Mouse (Mus musculus) right cerebral cortex, postnatal 14 days (tissue): ENCODE data around the gene Kmt2b.

Experiments used
- DNase-seq: peaks from one replicate; pipeline ENCODE4 v3.0.0; 2022

The Kmt2b gene

DNA sequence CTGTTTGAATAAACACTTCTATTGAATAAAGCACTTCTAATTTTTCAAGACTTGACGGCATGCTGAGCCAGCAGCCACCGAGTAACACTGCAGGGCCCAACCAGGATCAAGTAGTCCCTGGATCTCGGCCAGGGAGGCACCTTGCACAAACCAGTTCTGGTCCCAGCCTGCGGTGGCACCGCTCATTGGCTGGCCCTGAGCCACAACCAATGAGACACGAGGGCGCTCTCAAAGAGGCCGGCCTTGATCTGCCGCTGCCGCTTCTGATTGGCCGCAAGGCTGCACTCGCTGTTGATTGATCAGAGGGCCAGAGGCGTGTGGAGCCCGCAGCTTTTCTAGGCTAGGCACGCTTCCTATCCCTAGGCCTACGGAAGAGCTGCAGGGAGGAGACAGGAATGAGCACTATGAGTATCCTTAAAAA is 11.4 kb upstream of the Kmt2b start:
- peak; percentile 92 for DNase-seq

DNA sequence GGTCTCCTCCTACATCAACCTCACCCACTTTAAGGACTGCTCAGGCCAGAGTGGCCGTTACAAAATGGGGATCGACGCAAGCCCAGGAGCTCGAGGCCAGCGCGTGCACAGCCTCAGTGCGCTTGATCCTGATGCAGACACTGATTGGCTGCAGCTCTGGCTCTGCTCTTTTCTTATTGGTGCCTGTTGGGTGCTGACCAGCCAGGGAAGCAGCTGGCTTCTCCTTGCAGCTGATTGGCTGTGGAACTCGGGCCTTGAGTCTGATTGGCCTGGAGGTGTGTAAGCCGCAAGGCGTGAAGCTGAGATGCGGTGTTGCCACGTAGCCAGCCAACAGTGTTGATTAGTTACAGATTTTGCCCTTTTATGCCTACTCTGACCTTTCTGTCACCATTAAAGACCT is 10.3 kb upstream of the Kmt2b start, which contains the start of gene Zbtb32:
Zbtb32 (minus strand) TSS at position 124 of the 400 bp plus-strand sequence.
- DNase-seq: no peak

DNA sequence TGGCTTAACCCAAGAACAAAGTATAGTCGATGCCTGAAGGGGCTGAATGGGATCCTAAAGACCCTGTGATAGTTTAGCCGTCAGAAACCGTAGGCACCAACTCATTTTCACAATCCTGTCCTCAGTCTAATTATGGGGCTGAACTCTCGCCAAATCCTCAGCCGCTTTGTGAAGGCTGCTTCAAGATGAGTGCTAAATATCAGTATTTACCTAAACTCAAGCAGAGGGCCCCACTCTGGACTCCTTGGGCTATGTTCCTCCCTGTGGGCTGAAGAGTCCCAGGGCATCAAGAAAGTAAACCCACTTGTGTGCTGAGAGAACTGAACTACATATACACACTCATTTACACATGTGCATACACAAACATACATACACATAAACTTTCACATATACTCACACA is 8.3 kb upstream of the Kmt2b start:
- no peak for DNase-seq

DNA sequence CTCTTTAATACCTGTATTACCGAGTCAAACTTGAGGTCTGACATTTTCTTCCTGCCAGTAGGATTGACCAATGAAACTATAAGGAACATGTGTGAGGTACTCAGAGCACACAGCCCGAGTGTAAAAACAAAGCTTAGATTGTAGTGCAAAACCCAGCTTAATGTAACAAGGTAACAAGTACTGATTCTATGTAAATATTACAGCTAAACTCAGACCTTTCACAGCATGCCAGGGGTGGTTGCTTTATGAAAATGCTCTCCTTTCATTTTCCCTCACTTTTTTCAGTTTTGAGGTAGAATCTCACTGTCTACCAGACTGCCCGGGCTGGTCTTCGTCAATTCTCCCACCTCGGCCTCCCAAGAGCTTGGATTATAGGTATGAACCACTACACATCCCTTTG is 7.6 kb upstream of the Kmt2b start:
- DNase-seq: no peak

DNA sequence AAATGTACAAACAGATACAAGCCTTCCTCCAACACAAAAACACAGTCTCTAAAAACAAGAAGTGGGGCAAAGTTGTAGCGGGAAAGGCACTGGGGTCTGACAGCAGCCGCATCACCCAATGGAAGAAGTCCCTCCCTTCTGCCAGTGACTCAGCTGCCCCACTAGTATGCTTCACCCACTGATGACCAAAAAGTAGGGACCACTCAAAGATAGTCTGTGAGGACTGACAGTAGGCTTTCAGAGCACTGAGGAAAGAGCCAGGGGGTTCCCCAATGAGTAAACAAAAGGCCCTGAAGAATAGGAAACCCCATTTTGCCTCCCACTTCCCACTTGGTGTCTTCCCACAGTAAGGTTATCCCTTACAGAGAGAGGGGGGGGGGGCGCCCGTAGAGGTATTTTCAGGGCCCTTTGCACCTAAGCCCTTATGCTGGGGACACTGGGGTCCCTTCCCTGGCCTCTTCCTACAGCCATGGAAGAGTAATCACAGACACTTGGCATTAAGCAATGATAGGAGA is 6.0 kb upstream of the Kmt2b start:
- no peak for DNase-seq

DNA sequence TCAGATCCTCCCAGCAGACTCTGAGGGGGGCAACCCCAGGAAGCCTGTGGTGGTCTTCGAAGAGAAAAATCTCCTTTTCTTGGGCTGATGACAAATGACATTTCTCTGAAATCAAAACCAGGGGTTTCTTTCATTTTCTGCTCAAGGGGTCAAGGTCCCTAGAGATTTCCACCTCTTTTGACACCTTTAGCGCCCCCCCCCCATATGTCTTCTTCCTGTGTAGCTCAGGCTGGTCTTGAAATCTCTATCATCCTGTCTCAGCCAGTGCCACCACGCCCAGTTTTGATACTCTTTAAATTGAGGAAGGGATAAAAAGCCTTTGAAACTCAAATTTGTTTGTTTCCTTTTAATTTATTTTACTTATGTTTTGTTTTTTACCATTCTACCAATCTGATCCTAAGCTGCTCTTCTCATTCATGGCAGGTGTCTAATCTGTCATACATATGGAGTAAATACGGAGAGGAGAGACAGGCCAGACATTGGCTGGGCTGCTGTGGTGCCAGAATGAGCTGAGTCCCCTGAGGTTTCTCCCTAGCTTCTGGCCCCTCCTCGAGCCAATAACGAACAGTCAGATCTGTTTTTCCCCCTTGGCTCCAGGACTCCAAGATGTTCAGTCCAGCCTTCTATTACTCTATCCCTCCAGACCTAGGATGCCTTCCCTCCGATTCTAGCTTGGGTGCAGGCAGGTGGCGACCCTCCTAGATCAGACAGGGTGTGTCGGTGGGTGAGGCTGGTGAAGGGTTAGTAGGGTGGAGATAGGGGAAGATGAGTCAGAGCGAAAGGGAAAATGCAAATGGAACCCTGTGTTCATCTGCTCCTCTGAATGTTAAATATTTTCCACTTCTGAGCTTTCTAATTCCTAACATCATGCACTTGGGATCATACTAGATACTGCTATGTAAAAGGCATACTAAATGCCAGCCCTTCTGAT is 5.3 kb upstream of the Kmt2b start:
- DNase-seq: no peak

DNA sequence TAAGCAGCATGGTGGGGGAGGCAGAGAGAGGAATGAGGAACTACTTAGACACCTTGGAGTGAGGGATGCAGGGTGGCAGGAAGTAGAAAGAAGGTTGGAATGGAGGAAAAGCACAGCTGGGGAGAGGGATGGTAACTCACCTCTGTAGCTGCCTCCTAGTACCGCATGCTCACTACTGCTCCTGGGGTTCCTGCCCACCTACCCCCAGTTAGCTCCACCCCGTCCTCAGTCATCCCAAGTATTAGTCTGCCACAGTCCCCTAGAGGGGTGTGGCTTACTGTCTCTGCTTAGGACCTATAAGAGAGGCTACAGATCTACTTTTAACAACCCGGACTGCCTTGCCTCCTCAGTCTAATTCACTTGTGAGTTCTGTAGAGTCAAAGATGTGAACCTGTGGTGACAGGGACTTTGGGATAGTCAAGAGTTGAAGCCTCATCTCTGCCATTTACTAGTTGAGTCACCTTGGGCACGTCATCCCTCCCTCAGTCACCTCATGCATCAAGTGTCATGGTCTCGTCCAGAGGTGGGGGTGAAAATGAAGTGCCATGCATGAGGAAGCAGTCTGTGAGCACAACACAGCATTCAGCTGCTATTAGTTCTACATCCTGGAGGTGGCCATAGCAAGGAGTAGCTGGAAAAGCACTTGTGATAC is 4.4 kb upstream of the Kmt2b start:
- no peak for DNase-seq

DNA sequence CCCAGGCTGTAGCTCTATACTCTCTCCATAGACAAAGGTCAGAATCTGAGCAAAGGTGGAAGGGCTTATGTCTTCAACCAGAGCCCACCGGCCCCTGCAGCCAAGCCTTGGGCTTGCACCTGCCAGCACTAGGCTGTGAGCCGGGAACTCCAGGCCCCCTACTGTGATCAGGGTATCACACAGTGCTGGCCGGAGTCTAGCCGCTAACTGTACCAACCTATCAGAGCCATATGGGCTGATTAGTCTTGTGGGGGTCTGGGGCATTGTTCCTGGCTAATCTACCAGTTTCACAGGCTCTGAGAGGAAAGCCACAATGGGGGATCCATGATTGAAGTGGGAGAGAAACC is 3.1 kb upstream of the Kmt2b start:
- no peak for DNase-seq

DNA sequence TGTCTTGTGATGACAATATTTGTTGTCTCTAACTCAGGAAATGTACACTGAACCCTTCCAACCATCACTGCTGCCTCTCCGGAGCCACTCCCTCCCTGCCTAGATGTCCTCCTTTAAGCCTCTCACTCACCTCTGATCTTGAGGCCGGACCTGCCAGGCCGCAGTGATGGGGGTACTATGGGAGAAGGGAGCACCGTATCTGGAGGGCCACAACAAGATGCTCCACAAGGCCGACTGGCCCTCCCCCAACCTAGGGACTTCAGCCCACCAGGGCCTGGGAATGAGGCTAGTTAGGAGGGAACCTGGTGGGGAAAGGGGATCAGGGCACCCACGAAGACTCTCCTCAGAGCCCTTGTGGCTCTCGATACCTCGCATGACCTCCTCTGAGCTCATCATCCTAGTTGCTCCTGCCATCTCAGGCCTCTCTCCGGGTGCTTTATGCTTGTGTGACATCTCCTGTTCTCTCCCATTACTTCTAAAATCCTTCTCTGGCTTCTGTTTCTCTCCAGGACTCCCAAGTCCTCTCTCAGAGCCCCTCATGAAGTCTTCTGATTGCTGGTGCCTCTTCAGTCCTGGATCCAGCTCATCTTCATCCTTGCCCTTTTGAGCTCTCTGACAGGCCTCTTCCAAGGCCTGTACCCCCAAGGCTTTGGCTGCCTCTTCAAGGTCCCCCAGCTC is 2.5 kb upstream of the Kmt2b start:
- DNase-seq: no peak

DNA sequence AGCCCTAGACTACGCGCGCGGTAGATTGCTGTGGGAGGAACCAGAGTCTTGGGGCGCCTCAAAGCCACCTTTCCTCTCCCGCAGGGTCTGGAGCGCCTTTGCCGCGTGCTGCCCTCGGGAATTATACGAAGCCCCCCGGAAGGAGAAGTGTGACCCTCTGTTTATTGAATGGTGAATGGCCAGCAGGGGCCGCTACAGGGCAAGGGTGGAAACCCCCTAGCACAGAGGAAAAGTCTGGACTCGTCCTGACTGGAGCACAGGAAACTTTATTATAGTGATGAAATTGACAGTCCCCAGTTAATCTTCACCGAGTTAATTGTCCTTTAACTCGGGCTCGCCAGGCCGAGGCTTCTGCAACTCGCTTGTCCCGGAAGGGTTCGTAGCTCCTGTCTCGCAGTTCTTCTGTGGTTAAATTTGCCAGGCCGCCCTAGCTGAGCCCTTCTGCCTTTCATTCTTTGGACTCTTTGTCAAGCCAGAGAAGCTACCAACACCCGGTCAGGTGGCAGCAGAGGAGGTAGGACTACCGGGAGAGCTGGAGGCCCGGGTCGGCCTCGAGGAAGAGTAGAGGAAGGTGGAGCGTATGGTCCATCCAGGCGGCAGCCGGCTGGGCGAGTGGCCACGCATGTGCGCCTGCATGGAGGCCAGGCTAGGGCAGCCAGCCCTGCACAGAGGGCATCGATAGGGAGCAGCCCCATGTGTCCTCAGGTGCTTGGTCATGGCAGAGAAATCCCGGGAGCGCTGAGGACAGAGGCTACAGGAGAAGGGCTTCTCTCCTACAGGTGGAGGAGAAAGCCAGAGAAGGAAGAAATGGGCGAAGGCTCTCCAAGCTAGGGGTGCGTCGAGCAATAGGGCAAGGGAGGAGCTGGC is 1.1 kb upstream of the Kmt2b start:
- DNase-seq: peak; percentile 89

DNA sequence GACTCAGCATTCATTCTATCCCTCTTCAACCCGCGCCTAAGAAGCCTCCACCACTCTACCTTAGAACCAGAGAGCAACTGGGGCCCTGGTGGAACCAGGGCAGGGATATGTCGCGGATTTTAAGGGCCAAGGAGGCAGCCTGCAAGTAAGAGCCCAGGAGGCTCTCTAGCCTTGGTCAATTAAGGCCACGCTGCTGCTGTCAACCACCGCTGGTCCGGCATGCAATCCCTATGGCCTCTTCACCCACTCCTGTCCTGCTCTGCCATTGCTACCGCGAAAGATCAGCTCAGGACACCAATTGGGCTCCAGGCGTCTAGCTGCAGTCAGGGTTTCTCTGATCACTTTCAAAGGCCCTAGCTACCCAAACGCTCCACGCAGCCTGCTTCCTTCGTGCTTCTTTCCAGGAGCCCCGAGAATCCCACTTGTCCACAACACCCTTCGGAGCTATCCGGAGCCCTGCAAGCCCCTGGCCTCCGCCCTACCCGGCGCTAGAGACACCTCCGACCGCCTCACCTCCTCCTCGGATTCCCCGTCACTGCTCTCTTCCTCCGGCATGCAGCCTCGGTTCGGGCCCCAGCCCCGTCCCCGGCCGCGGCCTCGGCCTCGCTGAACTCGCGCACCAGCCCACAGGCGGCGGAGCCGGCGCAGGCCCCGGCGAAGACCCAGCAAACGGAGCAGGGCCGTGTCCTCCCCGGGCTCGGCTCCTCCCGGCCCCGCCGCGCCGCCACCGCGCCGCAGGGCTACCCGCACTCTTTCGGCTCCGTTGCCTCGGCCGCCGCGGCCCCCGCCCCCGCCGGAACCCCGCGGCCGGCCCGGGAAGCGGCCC is 471 bp downstream of the Kmt2b start:
- DNase-seq: peak; percentile 53

DNA sequence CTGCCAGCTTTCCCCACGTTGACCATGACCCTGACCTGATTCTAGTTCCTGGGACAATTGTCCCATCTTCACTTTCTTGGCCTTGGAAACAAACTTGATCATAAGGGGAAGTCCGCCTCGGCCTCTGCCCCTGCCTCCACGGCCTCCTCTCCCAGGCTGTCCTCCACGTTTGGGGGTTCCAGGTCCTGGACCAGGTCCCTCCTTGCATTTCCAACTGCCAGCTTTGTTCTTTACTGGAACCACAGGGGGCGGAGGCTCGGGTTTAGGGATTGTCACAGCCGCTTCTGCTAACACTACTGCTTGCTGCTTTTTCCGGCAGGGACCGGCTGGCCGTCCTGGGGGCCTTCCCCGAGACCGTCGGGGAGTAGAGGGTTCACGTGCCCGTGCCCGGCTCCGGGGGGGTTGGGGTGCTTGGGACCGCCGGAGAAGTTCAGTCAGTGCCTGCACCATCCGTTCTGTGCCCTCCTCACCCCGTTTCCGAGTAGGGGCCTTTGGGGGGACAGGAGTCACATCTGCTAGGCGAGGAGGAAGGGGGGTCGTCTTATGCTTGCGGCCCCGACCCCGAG is 2.0 kb downstream of the Kmt2b start:
- DNase-seq: no peak

DNA sequence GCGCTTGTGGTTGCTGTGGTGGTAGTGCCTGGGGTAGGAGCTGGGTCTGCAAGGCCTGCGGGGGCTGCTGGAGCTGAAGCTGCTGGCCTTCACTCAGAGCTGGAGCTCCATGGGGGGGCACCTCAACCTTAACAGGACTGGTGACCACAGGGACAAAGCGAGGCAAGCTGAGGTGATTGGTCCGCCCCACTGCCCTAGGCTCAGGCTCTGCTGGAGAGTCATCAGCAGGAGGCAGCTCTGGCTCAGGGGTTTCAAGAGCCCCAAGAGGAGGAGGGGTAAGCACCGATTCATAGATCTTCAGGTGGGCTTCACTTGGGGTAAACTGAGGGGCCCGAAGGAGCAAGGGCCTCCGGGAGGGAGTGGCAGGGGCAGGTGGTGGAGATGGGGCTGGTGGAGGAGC is 3.4 kb downstream of the Kmt2b start:
- no peak for DNase-seq

DNA sequence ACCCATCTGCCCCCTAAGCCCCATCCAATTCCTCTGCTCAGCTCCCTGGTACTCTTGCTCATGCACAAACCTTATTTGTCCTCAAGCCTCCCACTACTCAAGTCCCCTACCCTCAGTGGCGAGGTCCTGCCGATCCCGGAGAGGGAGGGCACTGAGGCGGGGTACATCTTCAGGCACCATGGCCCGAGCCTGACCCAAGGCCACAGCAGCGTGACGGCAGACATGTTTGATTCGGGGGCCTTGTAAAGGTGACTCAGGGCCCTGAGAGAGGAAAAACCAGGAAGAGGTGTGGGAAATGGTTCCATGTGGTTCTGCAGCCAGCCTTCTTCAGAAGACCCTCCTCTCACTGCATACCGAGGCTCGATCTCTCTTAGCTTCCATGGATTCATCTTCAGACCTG is 4.2 kb downstream of the Kmt2b start:
- no peak for DNase-seq

DNA sequence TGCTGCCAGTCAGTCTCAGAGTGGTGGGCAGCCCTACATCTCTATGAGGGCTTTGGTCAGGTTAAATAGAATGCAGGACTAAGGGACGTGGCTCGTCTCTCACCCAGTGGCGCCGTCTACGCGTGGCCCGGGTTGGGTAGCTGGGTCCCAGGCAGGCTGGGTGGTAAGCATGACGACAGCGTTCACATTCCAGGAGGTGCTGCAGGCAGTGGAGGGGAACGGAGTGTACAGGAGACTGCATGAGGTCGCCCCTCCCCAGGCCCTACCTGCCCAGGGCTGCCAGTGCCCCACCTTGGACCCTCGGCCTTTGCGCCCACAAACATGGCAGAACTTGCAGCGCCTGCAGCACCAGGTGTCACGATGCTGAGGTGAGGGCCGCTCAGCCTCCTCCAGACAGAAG is 7.0 kb downstream of the Kmt2b start:
- DNase-seq: no peak

DNA sequence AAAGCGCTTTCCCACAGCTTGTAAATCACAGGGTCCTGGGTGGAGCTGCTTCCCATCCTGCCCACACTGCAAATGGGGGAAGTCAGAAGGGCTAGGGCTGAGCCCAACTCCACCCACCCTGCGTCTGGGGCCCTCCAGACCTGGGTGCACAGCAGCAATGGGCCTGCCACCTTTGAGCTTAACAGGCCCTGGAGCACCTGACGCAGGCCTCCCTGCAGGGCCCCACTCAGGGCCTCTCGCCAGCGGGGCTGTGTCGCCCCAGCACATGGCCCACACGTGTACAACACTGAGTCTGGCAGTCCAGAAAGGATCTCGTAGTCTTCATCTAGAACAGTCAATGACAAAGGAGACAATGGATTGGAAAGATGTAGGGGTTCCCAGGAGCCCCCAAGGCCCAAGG is 8.6 kb downstream of the Kmt2b start:
- DNase-seq: no peak

DNA sequence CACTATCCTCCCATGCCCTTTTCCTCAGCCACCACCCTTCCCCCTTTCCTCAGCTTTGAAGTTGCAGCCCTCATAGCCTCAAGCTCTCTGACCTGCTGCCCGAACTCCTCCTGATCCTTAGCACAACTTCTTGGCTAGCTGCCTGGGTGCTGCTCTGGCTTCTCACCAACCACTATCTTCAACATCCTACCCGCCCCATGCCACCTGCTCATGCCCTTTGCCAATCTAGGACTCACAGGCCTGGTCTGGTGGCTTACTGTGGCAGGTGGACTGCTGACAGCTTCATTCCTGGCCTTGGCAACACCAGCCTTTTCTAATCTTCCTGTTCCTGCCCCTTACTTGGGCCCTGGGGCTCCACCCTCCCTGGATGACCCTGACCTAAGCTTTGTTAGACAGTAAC is 15.6 kb downstream of the Kmt2b start:
- no peak for DNase-seq

DNA sequence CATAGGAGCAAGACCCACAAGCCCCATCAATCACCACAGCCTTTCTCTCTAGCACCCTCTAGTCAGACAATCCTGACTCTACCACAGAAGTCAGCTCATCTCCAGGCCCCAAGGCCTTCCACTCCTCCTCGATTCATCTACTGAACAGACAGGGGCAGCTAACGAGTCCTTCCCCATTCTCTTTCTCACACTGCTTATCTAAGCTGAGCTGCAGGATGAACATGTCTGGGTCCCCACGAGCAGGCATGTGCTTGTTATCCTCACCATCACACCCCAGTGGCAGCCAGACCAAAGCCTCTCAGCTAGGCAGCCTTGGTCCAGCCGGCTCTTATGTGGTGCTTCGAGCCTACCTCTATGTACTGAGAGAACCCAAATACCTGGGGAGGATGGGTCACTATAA is 16.1 kb downstream of the Kmt2b start:
- DNase-seq: no peak

DNA sequence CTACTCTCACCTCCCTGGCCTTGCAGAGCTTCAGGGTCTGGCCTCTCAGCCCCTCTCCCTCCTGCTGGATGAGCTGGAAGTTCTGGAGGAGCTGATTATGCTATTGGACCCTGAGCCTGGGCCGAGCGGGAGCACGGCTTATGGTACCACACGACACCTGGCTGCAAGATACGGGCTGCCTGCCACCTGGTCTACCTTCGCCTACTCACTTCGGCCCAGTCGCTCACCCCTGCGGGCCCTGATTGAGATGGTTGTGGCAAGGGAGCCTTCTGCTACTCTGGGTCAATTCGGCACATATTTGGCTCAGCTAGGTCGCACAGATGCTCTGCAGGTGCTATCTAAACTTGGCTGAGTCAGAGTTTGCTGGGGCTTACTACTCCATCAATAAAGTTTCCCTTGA is 21.0 kb downstream of the Kmt2b start:
- DNase-seq: no peak

DNA sequence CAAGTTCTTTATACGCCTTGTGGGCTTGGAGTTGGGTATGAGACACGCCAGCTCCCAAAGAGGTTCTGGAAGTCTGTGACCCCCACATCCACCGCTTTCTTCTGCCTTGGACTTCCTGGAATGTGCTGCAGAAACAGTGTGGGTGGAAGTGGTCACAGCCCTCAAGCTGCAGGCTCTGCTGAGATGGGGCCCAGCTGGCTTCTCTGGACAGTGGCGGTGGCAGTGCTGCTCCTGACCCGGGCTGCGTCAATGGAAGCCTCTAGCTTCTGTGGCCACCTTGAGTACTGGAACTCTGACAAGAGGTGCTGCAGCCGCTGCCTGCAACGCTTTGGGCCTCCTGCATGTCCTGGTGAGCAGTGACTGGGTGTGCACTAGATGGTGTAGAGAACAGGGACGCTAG is 22.5 kb downstream of the Kmt2b start:
- DNase-seq: no peak

DNA sequence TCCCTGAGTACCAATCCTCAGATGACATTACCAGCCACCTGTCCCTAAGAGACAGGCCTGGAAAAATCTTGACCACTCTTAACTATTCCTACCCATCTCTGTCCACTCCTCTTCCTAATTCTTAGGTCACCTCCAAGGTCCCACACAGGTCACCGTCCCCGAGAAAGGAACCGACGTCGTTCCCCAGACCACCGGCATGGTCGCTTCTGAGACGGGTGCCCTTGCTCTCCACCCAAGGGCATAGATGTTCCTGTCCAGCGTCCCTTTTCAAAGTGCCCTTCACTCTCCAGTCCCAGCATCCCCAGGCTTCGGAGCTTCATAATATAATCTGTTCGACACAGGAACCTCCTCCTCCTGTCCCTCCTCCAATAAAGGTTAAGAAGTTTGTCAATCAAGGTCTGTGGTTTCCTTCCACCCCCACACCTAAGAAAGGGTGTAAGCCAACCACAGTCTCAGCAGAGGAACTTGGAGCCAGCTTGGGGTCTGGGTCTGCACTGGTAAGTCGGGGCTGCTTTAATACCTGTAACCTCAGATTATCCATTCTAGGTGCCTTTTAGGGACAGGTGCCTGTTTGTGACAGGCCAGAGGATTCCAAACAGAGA is 23.5 kb downstream of the Kmt2b start, which contains the start of gene Igflr1:
Igflr1 (plus strand) TSS at position 458 of the 602 bp plus-strand sequence.
- DNase-seq: no peak
